Mouse (Mus musculus): ENCODE data around the gene Dennd4b. TPM values are rescaled to one million over a fixed set of nuclear protein-coding genes. Genes with fewer than 3 reads are reported as not detected.

Gene Dennd4b
- total and polyA plus RNA-seq, 3 experiments: 35.7 to 45.6 (median 36.5) TPM

- Histone ChIP-seq H3K27ac (no peak overlapping the region), H3K36me3 (ENCODE audit: control insufficient read depth, insufficient read depth, low read length) (peaks cover 17% of the 10 kb centered on the region), H3K9ac (ENCODE audit: low read depth, low read length) (no peak overlapping the region), H3K79me2 (replicated peaks; ENCODE audit: control insufficient read depth, insufficient read depth, low read length) (peaks cover 7% of the 10 kb centered on the region), H3K27me3 (ENCODE audit: control insufficient read depth, insufficient read depth, low read length) (no peaks in the 10 kb centered on the region), H3K4me1 (ENCODE audit: control insufficient read depth, insufficient read depth, low read length) (peaks cover 6% of the 10 kb centered on the region), H3K4me3 (no peak overlapping the region)
- TF ChIP-seq POLR2A (IDR thresholded peaks at IDR 0.05; ENCODE audit: insufficient read depth, low read depth, low read length) (no peak), CTCF (IDR thresholded peaks at IDR 0.05) (peak; percentile 57), EP300 (IDR thresholded peaks at IDR 0.05; ENCODE audit: insufficient read depth, low read depth, low read length) (no peak)
- DNase-seq: no peak
- 82% methylated on average over 1 of the region's 1 CpGs for WGBS
- intact Hi-C loops (cut with DNase I): loop anchor here (5.0 to 10.0 kb wide), 2 partner anchors 52 to 174 kb away; partner anchors contain the start of gene Npr1
These were observed 25.6 kb downstream of the Dennd4b start for GRCm38 (mm10) chr3:90290602-90291001.

DNA sequence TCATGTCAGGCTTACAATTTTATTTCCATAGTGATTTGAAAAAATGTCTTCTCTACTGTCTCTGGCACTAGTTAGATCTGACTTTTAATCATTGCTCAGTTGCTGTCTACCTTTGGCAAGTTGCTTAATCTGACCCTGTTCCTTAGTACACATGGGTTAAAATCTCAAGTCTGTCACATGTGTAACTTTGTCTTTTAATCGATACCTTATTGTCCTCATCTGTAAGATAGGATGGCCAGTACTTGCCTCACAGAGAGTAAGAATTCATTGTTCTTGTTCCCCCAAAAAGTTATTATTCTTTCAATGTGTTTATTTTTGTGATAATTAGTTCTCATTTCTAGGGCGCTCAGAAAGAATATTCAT lies 27.0 kb downstream of the Dennd4b start:
- H3K9ac ChIP-seq (ENCODE audit: low read depth, low read length): peak overlapping the region; percentile 77; the same call in 1 of the 2 replicates
- peak overlapping the region; percentile 93 for H3K27ac ChIP-seq
- intact Hi-C loops (cut with DNase I): loop anchor here (2.0 to 10.0 kb wide), 4 partner anchors 27 to 173 kb away; partner anchors contain the start of genes Dennd4b and Npr1
- peaks cover 8% of the 10 kb centered on the region for H3K79me2 ChIP-seq (replicated peaks; ENCODE audit: control insufficient read depth, insufficient read depth, low read length)
- no peak for DNase-seq
- peaks cover 6% of the 10 kb centered on the region for H3K4me1 ChIP-seq (ENCODE audit: control insufficient read depth, insufficient read depth, low read length)
- H3K4me3 ChIP-seq: peak overlapping the region; percentile 62
- TF ChIP-seq POLR2A (IDR thresholded peaks at IDR 0.05; ENCODE audit: insufficient read depth, low read depth, low read length) (no peak), EP300 (IDR thresholded peaks at IDR 0.05; ENCODE audit: insufficient read depth, low read depth, low read length) (no peak), CTCF (IDR thresholded peaks at IDR 0.05) (no peak)
- H3K27me3 ChIP-seq (ENCODE audit: control insufficient read depth, insufficient read depth, low read length): no peaks in the 10 kb centered on the region
- WGBS: 17% methylated on average over 2 of the region's 2 CpGs
- H3K36me3 ChIP-seq (ENCODE audit: control insufficient read depth, insufficient read depth, low read length): peaks cover 21% of the 10 kb centered on the region

- peak within 1 kb of the TSS; percentile 73 for H3K4me3 ChIP-seq
- intact Hi-C loops (cut with DNase I): loop anchor here (2.0 to 10.0 kb wide), 4 partner anchors 28 to 172 kb away; partner anchors contain the start of genes Dennd4b and Npr1
- under 1% methylated on average over 47 of the region's 47 CpGs for WGBS
- H3K36me3 ChIP-seq (ENCODE audit: control insufficient read depth, insufficient read depth, low read length): peaks cover 23% of the 10 kb centered on the region
- DNase-seq: peak; percentile 96 to 98
- peaks cover 9% of the 10 kb centered on the region for H3K79me2 ChIP-seq (replicated peaks; ENCODE audit: control insufficient read depth, insufficient read depth, low read length)
- TF ChIP-seq EP300 (IDR thresholded peaks at IDR 0.05; ENCODE audit: insufficient read depth, low read depth, low read length): peak; percentile 71; the same call in 1 of the 2 replicates
- no peak for TF ChIP-seq CTCF (IDR thresholded peaks at IDR 0.05)
- TF ChIP-seq POLR2A (IDR thresholded peaks at IDR 0.05; ENCODE audit: insufficient read depth, low read depth, low read length): peak; percentile 77
- peaks cover 7% of the 10 kb centered on the region for H3K4me1 ChIP-seq (ENCODE audit: control insufficient read depth, insufficient read depth, low read length)
- peak within 1 kb of the TSS; percentile 97 for H3K9ac ChIP-seq (ENCODE audit: low read depth, low read length)
- peak within 1 kb of the TSS; percentile 93 for H3K27ac ChIP-seq
- H3K27me3 ChIP-seq (ENCODE audit: control insufficient read depth, insufficient read depth, low read length): no peaks in the 10 kb centered on the region
These were observed 27.6 kb downstream of the Dennd4b start, which contains the start of gene Gatad2b for GRCm38 (mm10) chr3:90292345-90293275. Gatad2b (plus strand) TSS chr3:90293178.

DNA sequence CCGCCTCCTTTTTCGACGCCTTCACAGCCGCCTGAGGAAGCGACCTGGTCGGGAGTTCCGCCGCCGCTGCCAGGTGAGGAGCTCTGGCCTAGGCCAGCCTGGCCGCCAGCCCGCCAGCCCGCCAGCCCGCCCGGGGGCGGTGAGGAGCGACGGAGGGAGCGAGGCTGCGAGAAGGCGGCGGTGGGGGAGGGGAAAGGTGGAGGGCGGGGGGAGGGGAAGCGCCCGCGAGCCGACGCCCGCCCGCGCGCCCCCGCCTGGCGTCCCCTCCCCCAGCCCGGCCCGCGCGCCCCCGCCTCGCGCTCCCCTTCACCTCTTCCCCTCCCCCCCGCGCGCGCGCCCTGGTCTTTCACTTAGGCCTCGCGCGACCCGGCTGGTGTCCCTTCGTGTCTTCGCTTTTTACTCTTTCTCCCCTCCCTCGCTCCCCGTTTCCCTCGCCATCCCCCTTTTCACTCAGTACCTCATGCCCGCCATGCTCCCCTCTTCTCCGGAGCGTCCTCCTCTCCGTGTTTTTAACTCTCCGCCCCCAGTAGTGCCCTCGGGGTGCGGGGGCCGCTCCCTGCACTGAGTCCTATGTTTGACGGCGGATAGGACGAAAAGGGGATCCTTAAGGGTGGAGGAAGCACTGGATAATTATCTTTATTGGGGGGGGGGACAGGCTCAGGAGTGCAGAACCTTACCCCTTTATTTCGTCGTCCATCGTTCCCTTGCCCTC lies 28.5 kb downstream of the Dennd4b start:
- WGBS: under 1% methylated on average over 51 of the region's 68 CpGs
- peaks cover 7% of the 10 kb centered on the region for H3K4me1 ChIP-seq (ENCODE audit: control insufficient read depth, insufficient read depth, low read length)
- H3K27me3 ChIP-seq (ENCODE audit: control insufficient read depth, insufficient read depth, low read length): no peaks in the 10 kb centered on the region
- no peak for TF ChIP-seq CTCF (IDR thresholded peaks at IDR 0.05)
- no peak for TF ChIP-seq POLR2A (IDR thresholded peaks at IDR 0.05; ENCODE audit: insufficient read depth, low read depth, low read length)
- no peak for TF ChIP-seq EP300 (IDR thresholded peaks at IDR 0.05; ENCODE audit: insufficient read depth, low read depth, low read length)
- peak overlapping the region; percentile 97 for H3K9ac ChIP-seq (ENCODE audit: low read depth, low read length)
- H3K4me3 ChIP-seq: peak overlapping the region; percentile 73
- intact Hi-C loops (cut with DNase I): loop anchor here (2.0 to 10.0 kb wide), 4 partner anchors 29 to 171 kb away; partner anchors contain the start of genes Dennd4b and Npr1
- peaks cover 9% of the 10 kb centered on the region for H3K79me2 ChIP-seq (replicated peaks; ENCODE audit: control insufficient read depth, insufficient read depth, low read length)
- DNase-seq: no peak
- peak overlapping the region; percentile 93 for H3K27ac ChIP-seq
- peaks cover 26% of the 10 kb centered on the region for H3K36me3 ChIP-seq (ENCODE audit: control insufficient read depth, insufficient read depth, low read length)

GRCm38 (mm10) chr3:90294064-90294440 lies 29.1 kb downstream of the Dennd4b start:
- intact Hi-C loops (cut with DNase I): loop anchor here (5.0 to 10.0 kb wide), 2 partner anchors 48 to 171 kb away; partner anchors contain the start of gene Npr1
- H3K4me1 ChIP-seq (ENCODE audit: control insufficient read depth, insufficient read depth, low read length): peaks cover 7% of the 10 kb centered on the region
- peak overlapping the region; percentile 97 for H3K9ac ChIP-seq (ENCODE audit: low read depth, low read length)
- peaks cover 9% of the 10 kb centered on the region for H3K79me2 ChIP-seq (replicated peaks; ENCODE audit: control insufficient read depth, insufficient read depth, low read length)
- H3K36me3 ChIP-seq (ENCODE audit: control insufficient read depth, insufficient read depth, low read length): peaks cover 26% of the 10 kb centered on the region
- no peak for TF ChIP-seq POLR2A (IDR thresholded peaks at IDR 0.05; ENCODE audit: insufficient read depth, low read depth, low read length)
- TF ChIP-seq EP300 (IDR thresholded peaks at IDR 0.05; ENCODE audit: insufficient read depth, low read depth, low read length): no peak
- no peak for TF ChIP-seq CTCF (IDR thresholded peaks at IDR 0.05)
- peak overlapping the region; percentile 93 for H3K27ac ChIP-seq
- WGBS: 7% methylated on average over 11 of the region's 11 CpGs
- H3K27me3 ChIP-seq (ENCODE audit: control insufficient read depth, insufficient read depth, low read length): no peaks in the 10 kb centered on the region
- peak overlapping the region; percentile 73 for H3K4me3 ChIP-seq
- DNase-seq: no peak
